Mouse (Mus musculus): ENCODE measurements around the gene Cdc40. TPM values are rescaled to one million over a fixed set of nuclear protein-coding genes. Genes with fewer than 3 reads are reported as not detected.
"Not testable (repeated sequence)": the region's sequence is repeated elsewhere in the genome, so short reads cannot be mapped to it uniquely, and the experiment has no call there.

Cdc40 gene
- total RNA-seq, 1 experiment from 2014 or later, result 24.0 TPM

DNA sequence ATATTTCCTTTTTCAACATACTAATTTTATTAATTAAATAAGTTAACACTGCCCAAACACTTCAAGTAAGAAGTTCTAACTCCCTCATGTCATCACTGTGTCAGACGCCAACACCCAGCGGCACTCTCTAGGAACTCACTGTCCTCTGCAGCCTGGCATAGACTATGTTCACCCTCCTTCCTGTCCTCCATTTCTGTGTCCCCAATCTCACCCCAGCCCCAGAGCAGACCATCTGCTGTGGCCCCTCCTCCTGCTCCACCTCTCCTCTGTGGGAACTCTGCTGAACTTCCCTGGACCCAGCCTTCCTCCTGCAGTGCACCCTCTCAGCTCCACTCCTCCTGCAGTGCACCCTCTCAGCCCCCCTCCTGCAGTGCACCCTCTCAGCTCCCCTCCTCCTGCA, 15.0 kb downstream of the Cdc40 start:
- DNase-seq, result no peak

DNA sequence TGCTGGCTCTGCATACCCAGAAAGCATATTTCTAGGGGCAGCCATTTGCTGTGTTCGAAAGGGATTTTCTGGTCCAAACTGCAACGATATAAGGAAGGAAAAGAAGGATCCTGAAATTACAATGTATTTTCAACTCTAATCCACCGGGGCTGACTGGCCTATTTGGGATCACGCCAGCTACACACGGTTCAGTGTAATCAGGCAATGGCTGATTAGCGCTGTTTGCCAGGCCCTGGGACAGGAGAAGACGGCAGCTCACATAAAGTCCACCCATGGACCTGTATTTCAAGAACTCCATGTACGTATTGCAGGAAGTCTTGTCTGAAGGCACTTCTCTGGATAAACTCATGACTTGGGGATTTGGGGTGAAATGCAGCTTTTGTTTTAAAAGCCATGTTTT, 25.5 kb downstream of the Cdc40 start:
- peak; percentile 38 for DNase-seq

- DNase-seq, result no peak
Measured at GRCm38 (mm10) chr10:40856703-40857102, 26.4 kb downstream of the Cdc40 start.

DNA sequence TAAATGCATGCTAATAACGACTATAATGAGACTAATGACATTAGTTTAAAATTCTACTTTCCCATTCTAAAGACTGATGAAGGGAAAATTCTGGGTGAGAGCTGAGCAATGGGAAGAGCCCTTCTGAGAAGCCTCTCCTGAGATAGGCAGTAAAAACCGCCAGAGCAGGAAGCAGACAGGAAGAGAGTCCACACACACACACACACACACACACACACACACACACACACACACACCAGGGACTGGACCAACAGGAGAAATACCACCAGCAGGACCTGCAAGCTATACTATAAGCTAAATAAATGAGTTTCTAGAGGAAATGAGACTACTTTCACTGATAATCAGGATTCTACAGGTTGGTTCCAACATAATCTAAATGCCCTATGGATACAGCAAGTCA, 27.5 kb downstream of the Cdc40 start:
- DNase-seq, result no peak

- DNase-seq, result no peak
Measured at GRCm38 (mm10) chr10:40851138-40851537, 32.0 kb downstream of the Cdc40 start.

GRCm38 (mm10) chr10:40850644-40851043, 32.5 kb downstream of the Cdc40 start:
- DNase-seq, result no peak

DNA sequence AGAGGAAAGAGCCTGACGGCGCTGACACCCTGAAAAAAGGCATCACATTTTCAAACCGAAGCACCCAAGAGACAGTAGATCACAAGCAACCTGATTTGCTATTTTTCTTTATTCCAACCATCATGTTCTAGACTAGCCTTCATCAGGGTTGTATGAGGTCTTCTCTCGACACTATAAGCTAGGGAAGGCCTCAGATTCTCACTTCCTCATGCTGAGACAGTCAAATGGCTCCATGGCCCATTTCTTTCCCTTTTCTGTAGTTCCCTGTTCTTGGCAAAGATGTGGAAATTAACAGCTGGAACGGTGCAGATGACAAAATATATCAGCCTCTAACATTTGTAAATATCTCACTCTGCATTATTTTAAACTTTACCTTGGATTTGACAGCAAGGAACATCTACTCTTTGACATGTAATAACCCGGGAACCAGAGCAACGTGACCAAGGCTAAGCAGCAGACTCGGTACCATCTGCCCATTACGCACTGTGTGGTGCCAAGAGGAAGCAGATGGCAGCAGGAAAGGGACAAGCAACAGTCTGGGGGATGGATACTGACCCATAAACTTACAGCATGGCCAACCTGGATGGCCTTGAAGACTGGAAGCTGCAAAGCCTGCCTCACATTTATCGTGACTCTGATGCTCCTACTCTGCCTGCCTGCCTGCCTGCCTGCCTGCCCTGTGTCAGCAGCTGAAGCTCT, 35.8 kb downstream of the Cdc40 start:
- DNase-seq, result no peak

- peak; percentile 35 for DNase-seq
Measured at GRCm38 (mm10) chr10:40845626-40846025, 37.5 kb downstream of the Cdc40 start.

DNA sequence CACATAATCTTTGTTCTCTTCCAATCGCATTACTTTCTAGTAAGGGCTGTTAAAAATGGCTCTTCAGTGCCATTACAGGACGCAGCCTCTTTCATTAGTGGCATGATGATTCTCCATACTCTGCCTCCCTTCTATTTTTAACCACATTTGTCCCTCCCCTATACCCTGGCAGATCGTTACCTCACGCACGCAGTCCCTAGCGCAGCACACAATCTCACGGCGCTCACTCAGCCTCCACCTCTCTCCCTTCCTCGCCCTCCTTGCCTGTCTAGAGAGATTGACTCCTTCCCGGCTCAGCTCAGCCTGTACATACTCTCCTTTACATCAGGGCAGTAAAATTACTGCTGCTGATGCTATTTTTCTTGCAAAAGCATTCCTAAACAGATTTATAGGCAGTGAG, 38.6 kb downstream of the Cdc40 start:
- DNase-seq, result no peak

DNA sequence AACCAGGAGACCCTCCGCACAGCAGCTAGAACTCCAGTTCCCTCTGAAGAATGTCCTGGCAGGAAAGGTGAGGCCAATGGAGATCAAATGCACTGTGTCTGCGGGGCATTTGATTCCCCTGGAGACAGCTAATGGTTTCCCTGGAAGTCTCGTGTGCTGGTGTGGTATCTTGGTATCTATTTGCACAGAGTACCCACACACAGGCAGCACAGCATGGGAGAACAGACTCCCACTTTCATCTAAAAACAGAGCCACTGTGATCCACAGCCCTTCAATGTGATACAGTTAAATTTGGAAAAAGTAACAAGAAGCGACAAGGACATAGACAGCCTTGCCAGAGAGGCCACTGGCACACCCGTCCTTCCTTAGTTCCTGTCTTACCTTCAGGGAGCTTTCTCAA, 39.3 kb downstream of the Cdc40 start:
- no peak for DNase-seq

DNA sequence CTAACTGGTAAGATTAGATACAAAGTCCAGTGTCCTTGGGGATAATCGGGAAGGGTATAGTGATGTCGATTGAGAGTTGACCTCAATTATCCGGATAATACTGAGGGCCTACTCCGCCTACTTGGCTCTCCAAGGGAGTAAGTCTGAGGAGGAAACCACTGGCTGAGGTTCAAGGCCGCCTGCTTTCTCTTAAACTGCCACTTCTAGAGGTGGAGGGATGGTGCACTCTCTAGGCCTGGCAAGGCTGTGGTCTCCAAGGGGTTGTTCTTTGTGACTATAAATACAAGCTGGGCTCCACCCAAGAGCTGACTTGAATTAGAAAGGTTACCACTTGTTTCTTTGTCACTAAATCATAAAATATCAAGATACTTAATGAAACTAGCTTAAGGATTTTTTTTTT, 43.0 kb downstream of the Cdc40 start:
- peak; percentile 51 for DNase-seq

DNA sequence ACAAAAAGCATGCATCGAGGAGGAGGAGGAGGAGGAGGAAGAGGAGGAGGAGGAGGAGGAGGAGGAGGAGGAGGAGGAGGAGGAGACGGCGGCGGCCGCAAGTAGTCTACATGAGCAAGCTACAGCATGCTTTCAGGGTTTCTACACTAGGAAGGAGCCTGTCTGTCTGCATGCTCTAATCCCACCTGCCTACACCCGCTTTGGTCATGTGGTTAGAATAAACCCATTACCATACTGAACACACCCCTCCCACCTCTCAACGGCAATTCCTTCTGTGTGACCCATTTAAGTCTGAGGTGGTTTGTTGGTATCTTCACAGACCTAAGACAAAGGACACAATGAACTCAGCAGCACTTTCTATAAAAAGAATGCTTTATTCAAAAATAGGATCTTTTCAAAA, 51.8 kb downstream of the Cdc40 start:
- DNase-seq, result no peak

GRCm38 (mm10) chr10:40830312-40830711, 52.8 kb downstream of the Cdc40 start:
- DNase-seq, result no peak

- no peak for DNase-seq
Measured at GRCm38 (mm10) chr10:40827706-40828105, 55.4 kb downstream of the Cdc40 start.

DNA sequence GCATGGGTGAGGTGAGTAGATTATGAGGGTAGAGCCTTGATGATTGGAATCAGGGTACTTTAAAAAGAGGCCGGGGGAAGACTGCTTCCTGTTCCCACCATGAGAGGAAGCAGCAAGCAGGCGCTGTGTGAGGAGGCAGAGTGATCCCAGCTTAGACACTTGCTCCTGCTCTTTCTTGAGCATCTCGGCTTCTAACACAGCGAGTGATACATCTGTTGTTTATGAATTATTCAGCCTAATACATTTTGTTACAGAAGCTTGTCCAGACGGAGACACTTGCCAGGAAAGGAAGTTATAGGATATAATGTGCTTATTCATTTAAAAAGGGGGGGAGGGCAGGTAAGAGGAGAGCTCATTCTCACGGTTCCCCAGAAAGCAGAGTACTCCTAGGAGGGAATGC, 57.2 kb downstream of the Cdc40 start:
- DNase-seq, result no peak

DNA sequence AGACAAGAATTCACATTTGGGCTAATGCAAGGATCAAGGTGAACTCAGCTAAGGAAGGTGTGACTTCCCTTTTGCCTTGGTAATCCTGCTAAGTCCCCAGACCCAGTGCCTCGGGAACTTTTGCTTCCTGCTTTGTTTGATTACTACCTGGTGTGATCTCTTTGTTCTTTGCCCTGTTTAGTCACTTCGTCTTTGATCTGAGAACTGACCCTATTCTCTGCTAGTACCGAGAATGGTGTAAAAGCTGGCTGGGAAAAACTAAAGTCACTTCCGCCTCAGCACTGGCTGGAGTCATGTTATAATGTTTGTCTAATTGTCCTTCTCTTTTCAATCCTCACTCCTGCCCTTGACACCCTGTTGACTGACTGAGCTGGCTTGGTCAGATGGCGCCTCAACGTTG, 66.6 kb downstream of the Cdc40 start:
- no peak for DNase-seq

GRCm38 (mm10) chr10:40813627-40814026, 69.5 kb downstream of the Cdc40 start:
- DNase-seq, result no peak

GRCm38 (mm10) chr10:40809411-40809910, 73.7 kb downstream of the Cdc40 start:
- DNase-seq, result not testable (repeated sequence)

GRCm38 (mm10) chr10:40806221-40806620, 76.9 kb downstream of the Cdc40 start:
- DNase-seq, result no peak

DNA sequence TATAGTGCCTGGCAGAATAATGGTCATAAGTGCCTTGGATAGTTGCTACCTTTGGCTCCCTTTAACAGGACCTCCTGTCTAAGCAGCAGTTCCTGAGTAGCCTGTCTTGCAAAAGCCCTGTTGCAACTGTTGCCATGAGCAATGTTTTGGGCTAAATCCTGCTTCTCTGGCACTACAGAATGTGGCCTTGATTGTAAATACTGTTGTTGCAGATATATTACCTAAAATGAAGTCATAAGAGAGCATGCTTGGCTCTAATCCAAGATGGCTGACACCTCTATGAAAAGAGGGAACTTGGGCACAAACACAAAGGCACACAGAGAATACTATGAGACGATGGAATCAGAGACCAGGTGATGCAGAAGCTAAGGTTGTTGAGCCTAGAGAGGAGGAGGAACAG, 77.9 kb downstream of the Cdc40 start:
- DNase-seq, result peak; percentile 54

- DNase-seq, result no peak
Measured at GRCm38 (mm10) chr10:40792115-40792514, 91.0 kb downstream of the Cdc40 start.

DNA sequence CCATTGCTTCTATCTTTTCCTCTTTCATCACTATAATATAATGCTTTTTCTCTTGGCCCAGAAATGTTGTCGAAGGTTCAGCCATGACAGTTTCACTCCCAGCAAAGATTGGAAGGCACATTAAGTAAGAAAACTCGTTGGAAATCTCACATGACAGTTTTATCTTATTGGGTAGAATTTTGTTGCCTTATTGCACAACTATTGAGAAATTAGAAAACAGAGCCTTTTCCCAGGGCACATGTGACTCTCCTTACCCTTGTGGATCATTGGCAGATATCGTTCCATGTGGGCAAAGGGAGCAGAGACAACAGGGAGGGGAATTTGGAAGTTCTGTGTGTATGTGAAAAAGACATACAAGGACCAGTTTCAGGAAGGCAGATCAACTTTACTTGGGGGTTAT, 92.7 kb downstream of the Cdc40 start:
- DNase-seq, result no peak

Data from adrenal gland, postnatal 14 days (tissue).